Mouse (Mus musculus) frontal cortex, postnatal 25 days (tissue): Measurements from ENCODE around the gene Fiz1.
"Not testable (repeated sequence)": the region's sequence is repeated elsewhere in the genome, so short reads cannot be mapped to it uniquely, and the experiment has no call there.

Experiments
- DNase-seq, 2 experiments: peaks; one replicate each; pipeline ENCODE4 v3.0.0; 2022; ENCODE audit warnings: low spot score in 2 of 2

The Fiz1 gene

GRCm38 (mm10) chr7:5038109-5038732, 23.7 kb upstream of the Fiz1 start, which contains the start of gene Zfp784:
Zfp784 (minus strand) TSS chr7:5038446.
- peak; percentile 86 to 87 for DNase-seq

GRCm38 (mm10) chr7:5037467-5037866, 23.0 kb upstream of the Fiz1 start:
- DNase-seq, result no peak

- DNase-seq, result no peak
Measured at GRCm38 (mm10) chr7:5037026-5037425, 22.5 kb upstream of the Fiz1 start.

- DNase-seq, result no peak
Measured at GRCm38 (mm10) chr7:5036136-5036535, 21.6 kb upstream of the Fiz1 start.

- no peak for DNase-seq
Measured at GRCm38 (mm10) chr7:5035628-5036027, 21.1 kb upstream of the Fiz1 start.

- no peak for DNase-seq
Measured at GRCm38 (mm10) chr7:5033818-5034217, 19.3 kb upstream of the Fiz1 start, which contains the start of gene 4632433K11Rik. 4632433K11Rik (plus strand) TSS chr7:5034118.

- no peak for DNase-seq
Measured at GRCm38 (mm10) chr7:5031496-5031895, 17.0 kb upstream of the Fiz1 start.

- no peak for DNase-seq
Measured at GRCm38 (mm10) chr7:5030554-5031275, 16.2 kb upstream of the Fiz1 start.

GRCm38 (mm10) chr7:5029946-5030345, 15.4 kb upstream of the Fiz1 start:
- no peak for DNase-seq

- DNase-seq, result no peak
Measured at GRCm38 (mm10) chr7:5029543-5029942, 15.0 kb upstream of the Fiz1 start.

GRCm38 (mm10) chr7:5021197-5021596, 6.7 kb upstream of the Fiz1 start:
- DNase-seq, result no peak

- DNase-seq, result no peak
Measured at GRCm38 (mm10) chr7:5020685-5021084, 6.2 kb upstream of the Fiz1 start.

GRCm38 (mm10) chr7:5020000-5020681, 5.6 kb upstream of the Fiz1 start, which contains the start of the genes Zfp865 and Ccdc106:
Zfp865 (plus strand) TSS chr7:5020376.
Ccdc106 (plus strand) TSS chr7:5020553.
- peak; percentile 99 for DNase-seq

GRCm38 (mm10) chr7:5019576-5019975, 5.1 kb upstream of the Fiz1 start:
- not testable (repeated sequence) for DNase-seq

- no peak for DNase-seq
Measured at GRCm38 (mm10) chr7:5017931-5018330, 3.4 kb upstream of the Fiz1 start.

GRCm38 (mm10) chr7:5017352-5017751, 2.9 kb upstream of the Fiz1 start:
- DNase-seq, result no peak

- no peak for DNase-seq
Measured at GRCm38 (mm10) chr7:5016920-5017319, 2.4 kb upstream of the Fiz1 start.

GRCm38 (mm10) chr7:5016057-5016456, 1.6 kb upstream of the Fiz1 start:
- DNase-seq, result no peak

GRCm38 (mm10) chr7:5015118-5016001, 863 bp upstream of the Fiz1 start, which contains the start of gene Gm44973:
Gm44973 (plus strand) TSS chr7:5015496.
- DNase-seq, result peak; percentile 79 to 82

- no peak for DNase-seq
Measured at GRCm38 (mm10) chr7:5012681-5013513, 1.6 kb downstream of the Fiz1 start.

GRCm38 (mm10) chr7:5008229-5008628, 6.3 kb downstream of the Fiz1 start:
- DNase-seq, result no peak
